Mouse (Mus musculus): ENCODE results near the gene Tmem204.

Gene Tmem204

GRCm38 (mm10) chr17:25013606-25014501, 69.5 kb downstream of the Tmem204 start:
- DNase-seq: peak; percentile 12

All from right cerebral cortex, postnatal 4 days (tissue).